Mouse (Mus musculus): ENCODE results near the gene Ttc9c.

GRCm38 (mm10) chr19:8832971-8833370 is 13.8 kb upstream of the Ttc9c start:
- no peak for TF ChIP-seq CTCF (IDR thresholded peaks at IDR 0.05; ENCODE audit: control insufficient read depth, insufficient read depth, insufficient replicate concordance, low read depth, low read length)
- no peak for TF ChIP-seq POLR2A (IDR thresholded peaks at IDR 0.05; ENCODE audit: control insufficient read depth, low read depth, low read length)
